Mouse (Mus musculus) embryo, embryonic 10.5 days (tissue): ENCODE results near the gene Pdzd7.

ENCODE experiments used
- DNase-seq: peaks from one replicate; pipeline ENCODE4 v3.0.0-alpha.2; 2015; ENCODE audit warnings: low spot score

The Pdzd7 gene

GRCm38 (mm10) chr19:44984420-44984819 lies 61.1 kb downstream of the Pdzd7 start:
- no peak for DNase-seq

GRCm38 (mm10) chr19:44983366-44983765 lies 62.2 kb downstream of the Pdzd7 start:
- no peak for DNase-seq

- no peak for DNase-seq
Measured at GRCm38 (mm10) chr19:44982477-44983115, 62.9 kb downstream of the Pdzd7 start.

- no peak for DNase-seq
Measured at GRCm38 (mm10) chr19:44980787-44981186, 64.7 kb downstream of the Pdzd7 start.

DNA sequence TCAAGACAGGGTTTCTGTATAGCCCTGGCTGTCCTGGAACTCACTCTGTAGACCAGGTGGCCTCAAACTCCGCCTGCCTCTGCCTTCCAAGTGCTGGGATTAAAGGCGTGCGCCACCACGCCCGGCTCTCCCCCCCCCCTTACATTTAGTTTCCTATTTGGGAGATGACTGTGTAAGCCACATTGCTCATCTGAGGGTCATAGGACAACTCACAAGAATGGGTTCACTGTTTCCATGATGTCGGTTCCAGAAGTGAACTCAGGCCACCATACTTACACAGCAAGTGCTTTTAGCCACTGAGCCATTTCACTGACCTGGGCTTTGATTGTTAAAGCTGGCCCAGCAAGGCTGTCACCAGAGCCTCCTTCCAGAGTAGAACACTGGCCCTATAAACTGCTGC lies 68.4 kb downstream of the Pdzd7 start:
- no peak for DNase-seq
